Mouse (Mus musculus) midbrain, embryonic 12.5 days (tissue): ENCODE results near the gene Cntnap5c. TPM values are rescaled to one million over a fixed set of nuclear protein-coding genes. Genes with fewer than 3 reads are reported as not detected.

Source experiments
- ATAC-seq: fragments of 200-750 bp; cut with Nextera tagmentation; 2 replicates; pipeline ENCODE4 v1.8.0; 2017; ENCODE audit warnings: low read depth, moderate TSS enrichment, moderate library complexity; ENCODE audit not compliant: low FRiP score
- H3K27ac ChIP-seq: fragments of 300-500 bp; sonication (generic); replicated peaks from 2 replicates; pipeline ENCODE4 v1.5.1; 2016; ENCODE audit warnings: mild to moderate bottlenecking
- H3K27me3 ChIP-seq: fragments of 300-500 bp; sonication (generic); 2 replicates; pipeline ENCODE4 v1.6.1; 2016; ENCODE audit warnings: mild to moderate bottlenecking
- H3K36me3 ChIP-seq: fragments of 300-500 bp; sonication (generic); 2 replicates; pipeline ENCODE4 v1.6.1; 2016
- H3K4me1 ChIP-seq: fragments of 300-500 bp; sonication (generic); 2 replicates; pipeline ENCODE4 v1.6.1; 2016
- H3K4me2 ChIP-seq: fragments of 300-500 bp; sonication (generic); replicated peaks from 2 replicates; pipeline ENCODE4 v1.6.1; 2016; ENCODE audit warnings: mild to moderate bottlenecking, moderate library complexity
- H3K4me3 ChIP-seq: fragments of 300-500 bp; sonication (generic); 2 replicates; pipeline ENCODE4 v1.5.1; 2016; ENCODE audit warnings: mild to moderate bottlenecking
- H3K9ac ChIP-seq: fragments of 300-500 bp; sonication (generic); replicated peaks from 2 replicates; pipeline ENCODE4 v1.6.1; 2016; ENCODE audit warnings: mild to moderate bottlenecking, moderate library complexity
- H3K9me3 ChIP-seq: fragments of 300-500 bp; sonication (generic); 2 replicates; pipeline ENCODE4 v1.6.1; 2016; ENCODE audit warnings: mild to moderate bottlenecking
- WGBS: fragments of 180-500 bp; shearing (Covaris S2); methylation state at CpG from one replicate; pipeline ENCODE4 v1.1.7; 2016; 5-methylcytosine and 5-hydroxymethylcytosine counted together
- polyA plus RNA-seq: library from polyadenylated mRNA; unstranded; fragments of >200 nt; fragmentation: Nextera tagmentation; extraction: Ambion mirVana; gene quantifications from 2 replicates; pipeline ENCODE4 v1.2.1, GENCODE M21; 2016

The Cntnap5c gene
- polyA plus RNA-seq = 0.77 and 0.92 TPM in 2 replicates

DNA sequence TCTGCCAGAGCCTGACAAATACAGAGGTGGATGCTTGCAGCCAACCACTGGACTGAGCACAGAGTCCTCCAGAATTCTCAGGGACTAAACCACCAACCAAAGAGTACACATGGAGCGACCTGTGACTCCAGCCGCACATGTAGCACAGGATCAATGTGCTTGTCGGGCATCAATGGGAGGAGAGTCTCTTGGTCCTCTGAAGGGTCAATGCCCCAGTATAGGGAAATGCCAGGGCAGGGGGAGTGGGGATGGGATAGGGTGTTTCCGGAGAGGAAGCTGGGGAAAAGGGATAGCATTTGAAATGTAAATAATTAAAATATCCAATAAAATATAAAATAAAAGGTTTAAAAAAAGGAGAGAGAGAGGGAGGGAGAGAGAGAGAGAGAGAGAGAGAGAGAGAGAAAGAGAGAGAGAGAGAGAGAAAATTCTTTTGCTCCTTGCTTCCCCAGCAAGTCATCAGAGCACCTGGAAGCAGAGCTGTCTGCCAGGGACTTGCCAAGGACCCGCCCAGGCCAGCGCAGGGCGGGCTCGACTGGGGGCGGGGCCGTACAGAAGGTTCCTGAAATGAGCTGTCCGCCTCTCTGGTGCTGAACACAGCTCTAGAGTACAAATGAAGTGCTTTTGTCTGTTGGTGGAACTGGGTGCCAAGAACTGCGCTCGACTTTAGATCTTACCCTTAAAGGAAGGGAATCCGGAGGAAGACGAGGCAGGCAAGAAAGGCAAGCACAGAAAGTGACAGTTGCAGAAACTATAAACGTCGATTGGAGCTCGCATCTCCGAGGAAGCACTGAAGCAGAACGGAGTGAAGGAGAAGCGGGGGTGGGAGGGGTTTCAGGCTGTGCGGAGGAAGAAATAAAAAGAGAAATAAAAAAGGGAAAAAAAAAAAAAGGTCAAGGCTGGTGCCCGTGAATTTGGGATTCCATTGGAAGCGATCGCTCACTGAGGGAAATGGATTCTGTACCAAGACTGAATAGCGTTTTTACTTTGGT is at the start of gene Cntnap5c:
Gene Cntnap5c (plus strand): TSS at position 949 of the 989 bp plus-strand sequence.
- 17% methylated on average over 26 of the region's 26 CpGs for WGBS
- H3K9me3 ChIP-seq = no peaks in the 10 kb centered on the region
- peak; percentile 93 for ATAC-seq
- peak within 1 kb of the TSS; percentile 34 for H3K4me3 ChIP-seq
- no peaks in the 10 kb centered on the region for H3K4me1 ChIP-seq
- peak within 1 kb of the TSS; percentile 56 for H3K4me2 ChIP-seq
- no peaks in the 10 kb centered on the region for H3K36me3 ChIP-seq
- no peak within 1 kb of the TSS for H3K27ac ChIP-seq
- H3K27me3 ChIP-seq = no peaks in the 10 kb centered on the region; the same call in 1 of the 2 replicates
- no peak within 1 kb of the TSS; the same call in 1 of the 2 replicates for H3K9ac ChIP-seq

GRCm38 (mm10) chr17:57742119-57742518 is 27.3 kb upstream of the Cntnap5c start, which contains the start of gene Gm21834:
Gm21834 (minus strand) TSS chr17:57742219.
- Histone ChIP-seq H3K27me3 (no peaks in the 10 kb centered on the region), H3K27ac (no peak within 1 kb of the TSS), H3K4me2 (no peak within 1 kb of the TSS), H3K36me3 (no peaks in the 10 kb centered on the region), H3K4me1 (no peaks in the 10 kb centered on the region), H3K9me3 (no peaks in the 10 kb centered on the region), H3K9ac (no peak within 1 kb of the TSS), H3K4me3 (no peak within 1 kb of the TSS)
- WGBS = 83% methylated on average over 5 of the region's 5 CpGs
- ATAC-seq = no peak

DNA sequence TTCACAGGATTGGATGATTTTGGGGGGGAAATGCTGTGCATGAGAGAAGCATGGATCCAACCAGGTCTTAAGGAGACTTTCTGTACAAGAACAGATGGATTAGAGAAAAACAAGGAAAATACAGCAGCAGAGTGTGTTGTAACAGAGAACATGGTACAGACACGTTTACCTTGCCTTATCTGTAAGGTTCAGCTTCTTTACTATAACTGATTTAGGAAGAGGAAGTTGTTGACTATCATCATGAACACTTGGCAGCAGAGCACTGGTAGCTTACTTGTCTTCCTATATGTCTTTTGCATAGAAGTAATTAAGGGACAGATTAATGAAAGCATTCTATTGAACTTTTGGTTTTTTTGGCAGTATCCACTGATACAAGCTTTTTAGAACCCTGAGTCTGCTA is 11.3 kb upstream of the Cntnap5c start:
- Histone ChIP-seq H3K4me2 (no peak overlapping the region), H3K36me3 (no peaks in the 10 kb centered on the region), H3K27me3 (no peaks in the 10 kb centered on the region), H3K4me1 (no peaks in the 10 kb centered on the region), H3K4me3 (no peak overlapping the region), H3K9ac (no peak overlapping the region), H3K27ac (no peak overlapping the region), H3K9me3 (no peaks in the 10 kb centered on the region)
- no peak for ATAC-seq
- 53% methylated on average over 1 of the region's 1 CpGs for WGBS

DNA sequence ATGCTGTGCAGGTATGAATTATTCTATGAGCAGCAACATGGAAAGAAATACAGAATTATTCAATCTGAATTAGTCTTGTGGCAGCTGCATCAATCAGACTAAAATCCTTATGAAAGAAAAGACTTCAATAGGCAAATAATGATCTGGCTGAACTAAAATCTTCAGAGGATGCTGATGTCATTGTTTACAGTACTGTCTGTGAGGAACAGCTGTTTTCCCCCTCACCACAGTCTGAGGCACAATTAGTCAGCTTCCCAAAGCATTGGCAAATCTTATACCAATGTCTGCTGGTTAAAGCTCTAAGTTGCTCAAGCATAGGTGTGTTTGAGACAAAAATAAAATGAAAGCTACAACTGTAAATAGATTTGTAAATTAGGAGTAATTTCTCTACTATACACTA is 2.1 kb upstream of the Cntnap5c start:
- Histone ChIP-seq H3K4me2 (no peak overlapping the region), H3K9me3 (no peaks in the 10 kb centered on the region), H3K4me1 (no peaks in the 10 kb centered on the region), H3K27me3 (no peaks in the 10 kb centered on the region; the same call in 1 of the 2 replicates), H3K27ac (no peak overlapping the region), H3K9ac (no peak overlapping the region), H3K36me3 (no peaks in the 10 kb centered on the region), H3K4me3 (no peak overlapping the region)
- ATAC-seq = no peak

DNA sequence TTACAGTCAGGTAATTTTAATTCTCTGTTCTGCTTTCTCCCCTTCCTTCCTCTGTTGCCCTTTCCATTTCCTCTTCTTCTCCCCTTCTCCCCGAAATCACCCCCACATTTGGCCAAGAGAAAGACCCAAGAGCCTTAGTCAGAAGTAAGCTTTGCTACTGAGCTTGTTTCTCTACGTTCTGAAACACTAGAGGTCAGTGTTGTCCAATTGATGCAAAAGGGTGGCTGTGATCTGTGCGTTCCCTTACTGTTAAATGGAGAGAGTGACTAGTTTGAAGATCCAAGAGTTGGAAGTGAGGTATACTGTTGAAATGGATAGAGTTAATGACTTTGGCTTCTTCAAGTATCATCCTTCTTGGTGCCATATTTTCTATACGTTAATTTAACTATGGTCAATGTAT is 1.5 kb downstream of the Cntnap5c start:
- WGBS = 17% methylated on average over 4 of the region's 4 CpGs
- Histone ChIP-seq H3K4me3 (no peak overlapping the region), H3K27me3 (no peaks in the 10 kb centered on the region; the same call in 1 of the 2 replicates), H3K27ac (no peak overlapping the region), H3K9ac (no peak overlapping the region), H3K4me2 (no peak overlapping the region), H3K36me3 (no peaks in the 10 kb centered on the region), H3K9me3 (no peaks in the 10 kb centered on the region), H3K4me1 (no peaks in the 10 kb centered on the region)
- peak; percentile 65 for ATAC-seq

DNA sequence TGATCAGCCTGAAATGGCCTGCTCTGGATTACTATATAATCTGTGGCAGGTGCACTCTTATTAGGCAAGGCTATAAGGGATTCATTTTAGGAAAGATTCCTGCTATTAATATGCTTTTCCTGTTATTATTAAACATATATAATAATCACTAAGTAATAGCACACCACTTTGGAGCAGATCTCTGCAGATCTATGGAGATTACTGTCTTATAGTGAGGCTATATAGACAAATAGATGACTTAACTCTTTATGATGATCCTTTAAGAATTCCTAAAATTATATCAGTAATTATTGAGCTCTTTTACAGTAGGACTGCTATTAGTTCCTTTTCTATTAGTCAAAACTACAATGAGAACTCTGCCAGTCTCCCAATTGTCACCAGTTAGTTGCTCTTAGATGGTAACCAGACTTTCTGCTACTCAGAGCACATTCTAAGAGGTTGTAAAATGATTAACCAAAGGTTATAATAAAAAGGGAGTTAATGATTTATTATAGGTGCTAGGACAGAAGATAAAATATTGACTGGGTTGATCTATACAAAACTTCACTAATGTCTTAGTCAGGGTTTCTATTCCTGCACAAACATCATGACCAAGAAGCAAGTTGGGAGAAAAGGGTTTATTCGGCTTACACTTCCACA is 18.9 kb downstream of the Cntnap5c start:
- no peak overlapping the region for H3K4me2 ChIP-seq
- WGBS = 89% methylated on average over 1 of the region's 1 CpGs
- H3K36me3 ChIP-seq = no peaks in the 10 kb centered on the region
- no peak overlapping the region for H3K4me3 ChIP-seq
- H3K4me1 ChIP-seq = no peaks in the 10 kb centered on the region
- H3K27ac ChIP-seq = no peak overlapping the region
- ATAC-seq = no peak
- H3K27me3 ChIP-seq = no peaks in the 10 kb centered on the region
- H3K9me3 ChIP-seq = no peaks in the 10 kb centered on the region
- H3K9ac ChIP-seq = no peak overlapping the region

GRCm38 (mm10) chr17:57795408-57795807 is 26.0 kb downstream of the Cntnap5c start:
- peaks cover 7% of the 10 kb centered on the region; the same call in 1 of the 2 replicates for H3K4me1 ChIP-seq
- no peaks in the 10 kb centered on the region for H3K9me3 ChIP-seq
- H3K36me3 ChIP-seq = no peaks in the 10 kb centered on the region
- H3K9ac ChIP-seq = no peak overlapping the region
- no peak overlapping the region for H3K27ac ChIP-seq
- 89% methylated on average over 3 of the region's 3 CpGs for WGBS
- ATAC-seq = no peak
- H3K4me3 ChIP-seq = no peak overlapping the region
- H3K27me3 ChIP-seq = no peaks in the 10 kb centered on the region
- no peak overlapping the region for H3K4me2 ChIP-seq

DNA sequence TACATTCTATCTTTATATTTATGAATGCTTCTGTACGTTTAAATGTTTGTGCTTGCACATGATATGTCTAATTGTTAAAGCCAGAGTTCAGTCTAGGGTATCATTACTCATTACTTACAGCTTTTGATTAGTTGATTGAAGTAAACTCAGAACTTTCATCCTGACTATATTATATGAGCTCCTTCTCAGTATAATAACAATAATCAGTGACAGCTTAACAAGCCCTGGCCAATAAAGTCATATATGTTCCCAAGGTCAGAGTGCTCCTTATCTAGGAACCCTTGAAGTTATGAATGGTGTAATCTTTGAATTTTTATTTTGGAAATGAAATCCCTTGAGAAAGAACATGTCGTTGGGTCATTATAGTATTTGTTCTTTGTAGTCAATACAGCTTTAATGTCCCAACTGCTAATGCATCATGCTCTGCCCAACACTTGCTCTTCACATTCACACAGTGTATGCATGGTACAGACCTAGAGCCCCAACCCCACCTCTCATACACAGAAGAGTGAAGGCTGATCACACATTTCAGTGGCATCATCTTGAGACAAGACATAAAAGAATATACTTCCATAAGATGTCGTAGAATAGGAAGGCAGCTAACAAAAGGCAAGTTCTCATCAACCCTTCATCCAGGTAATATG is 27.4 kb downstream of the Cntnap5c start:
- Histone ChIP-seq H3K9me3 (no peaks in the 10 kb centered on the region), H3K4me3 (no peak overlapping the region), H3K4me1 (peaks cover 7% of the 10 kb centered on the region; the same call in 1 of the 2 replicates), H3K9ac (no peak overlapping the region), H3K4me2 (no peak overlapping the region), H3K36me3 (no peaks in the 10 kb centered on the region), H3K27ac (no peak overlapping the region), H3K27me3 (no peaks in the 10 kb centered on the region)
- ATAC-seq = no peak
- 86% methylated on average over 3 of the region's 3 CpGs for WGBS

DNA sequence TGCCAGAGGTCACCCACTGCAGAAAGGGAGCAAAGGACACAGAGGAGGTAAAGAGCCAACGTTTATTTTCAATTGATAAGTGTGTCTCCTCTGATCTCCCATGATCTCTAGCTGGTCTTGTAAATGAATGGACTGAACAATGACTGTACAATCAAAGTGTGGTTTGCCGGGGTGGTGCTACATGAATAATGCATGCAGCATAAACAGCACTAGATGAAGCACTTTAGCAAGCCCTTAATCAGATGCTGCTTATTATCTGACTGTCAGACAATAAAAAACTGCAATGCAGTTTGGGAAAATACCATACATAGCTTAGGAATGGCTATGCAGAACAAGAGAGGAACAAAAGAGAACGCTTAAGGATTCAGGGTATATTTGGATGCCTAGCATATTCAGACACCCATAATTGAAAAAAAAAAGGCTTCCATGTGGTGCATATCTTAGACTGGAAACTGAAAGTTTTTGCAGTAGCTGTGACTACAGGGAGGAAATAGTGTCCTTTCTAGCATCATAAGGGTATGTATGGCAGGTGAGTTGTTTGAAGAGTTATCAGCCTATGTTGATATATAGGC is 30.1 kb downstream of the Cntnap5c start:
- Histone ChIP-seq H3K4me2 (no peak overlapping the region), H3K9ac (no peak overlapping the region), H3K27me3 (no peaks in the 10 kb centered on the region), H3K36me3 (no peaks in the 10 kb centered on the region), H3K9me3 (no peaks in the 10 kb centered on the region), H3K4me3 (no peak overlapping the region), H3K27ac (no peak overlapping the region), H3K4me1 (peaks cover 7% of the 10 kb centered on the region; the same call in 1 of the 2 replicates)
- WGBS = 26% methylated on average over 3 of the region's 3 CpGs
- peak; percentile 85 for ATAC-seq

DNA sequence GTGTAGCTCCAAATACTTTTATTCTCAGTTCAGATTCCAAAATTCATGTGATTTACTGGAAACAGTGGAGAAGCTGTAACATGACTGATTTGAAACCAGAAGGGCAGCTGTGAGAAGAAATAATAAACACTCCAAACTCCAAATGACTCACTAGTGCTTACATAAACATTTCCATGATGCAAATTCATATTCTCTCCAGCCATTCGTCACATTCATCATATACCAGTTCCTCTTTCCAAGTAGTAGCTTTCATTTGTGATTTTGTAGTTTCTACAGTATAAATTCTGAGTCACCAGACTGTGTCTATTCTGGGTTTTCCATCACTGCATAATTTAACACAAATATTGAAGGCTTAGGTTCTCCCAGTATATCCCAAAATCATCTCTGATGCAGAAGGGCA is 31.8 kb downstream of the Cntnap5c start:
- no peak overlapping the region for H3K4me3 ChIP-seq
- H3K9me3 ChIP-seq = no peaks in the 10 kb centered on the region
- H3K9ac ChIP-seq = no peak overlapping the region

DNA sequence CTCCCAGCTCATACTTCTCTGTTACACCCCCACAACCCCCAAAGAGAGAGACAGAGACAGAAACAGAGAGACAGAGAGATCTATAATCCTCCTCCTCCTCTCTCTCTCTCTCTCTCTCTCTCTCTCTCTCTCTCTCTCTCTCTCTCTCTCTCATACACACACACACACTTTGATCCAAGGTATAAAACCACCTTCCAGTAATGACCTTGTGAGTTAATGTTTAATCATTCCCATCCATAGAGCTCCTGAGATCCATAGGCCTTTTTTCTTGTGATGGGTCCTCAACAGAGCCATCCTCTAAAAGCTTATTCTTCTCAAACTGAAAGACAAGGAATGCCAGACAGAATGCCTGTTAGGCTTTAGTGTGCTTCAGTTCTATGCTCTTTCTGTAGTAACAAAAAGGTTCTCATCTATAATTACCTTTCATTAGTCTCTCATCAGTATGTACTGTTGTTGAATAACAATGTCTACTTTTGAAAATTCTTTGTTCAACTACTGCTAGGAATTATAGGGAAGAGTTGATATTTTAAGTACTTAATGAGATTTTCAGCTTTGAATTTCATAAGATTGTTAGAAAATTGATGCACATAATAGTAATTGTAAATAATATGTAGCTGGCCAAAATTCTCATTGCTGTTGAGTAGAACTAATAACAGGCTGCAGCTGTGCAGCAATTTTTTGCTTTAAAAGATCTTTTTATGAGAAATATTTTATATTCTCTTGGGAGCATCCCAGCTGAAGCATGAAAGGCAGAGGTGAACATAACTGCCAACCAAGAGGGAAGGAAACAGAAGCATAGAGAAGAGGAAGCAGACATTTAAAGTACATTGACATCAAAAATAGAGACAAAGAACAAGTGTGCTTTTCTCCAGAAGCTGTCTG is 68.0 kb downstream of the Cntnap5c start:
- H3K4me1 ChIP-seq = no peaks in the 10 kb centered on the region
- no peaks in the 10 kb centered on the region for H3K36me3 ChIP-seq
- no peak overlapping the region for H3K27ac ChIP-seq
- no peak overlapping the region for H3K4me3 ChIP-seq
- H3K9ac ChIP-seq = no peak overlapping the region
- no peaks in the 10 kb centered on the region for H3K9me3 ChIP-seq
- no peaks in the 10 kb centered on the region for H3K27me3 ChIP-seq
- no peak overlapping the region for H3K4me2 ChIP-seq
- ATAC-seq = no peak

More for the DNA sequence above, 31.8 kb downstream of the Cntnap5c start:
- H3K36me3 ChIP-seq = no peaks in the 10 kb centered on the region
- H3K27me3 ChIP-seq = no peaks in the 10 kb centered on the region
- H3K27ac ChIP-seq = no peak overlapping the region
- no peak for ATAC-seq
- peaks cover 7% of the 10 kb centered on the region; the same call in 1 of the 2 replicates for H3K4me1 ChIP-seq
- H3K4me2 ChIP-seq = no peak overlapping the region
- 89% methylated on average over 1 of the region's 1 CpGs for WGBS
